Mouse (Mus musculus) embryo, embryonic 10.5 days (tissue): ENCODE results near the gene Prss36.
A peak's percentile ranks its signal among the peaks of the same experiment; 100 is the strongest.
"Not testable (repeated sequence)": the region's sequence is repeated elsewhere in the genome, so short reads cannot be mapped to it uniquely, and the experiment has no call there.

Experiments used
- DNase-seq: peaks from one replicate; pipeline ENCODE4 v3.0.0-alpha.2; 2015; ENCODE audit warnings: low spot score

Prss36 gene

DNA sequence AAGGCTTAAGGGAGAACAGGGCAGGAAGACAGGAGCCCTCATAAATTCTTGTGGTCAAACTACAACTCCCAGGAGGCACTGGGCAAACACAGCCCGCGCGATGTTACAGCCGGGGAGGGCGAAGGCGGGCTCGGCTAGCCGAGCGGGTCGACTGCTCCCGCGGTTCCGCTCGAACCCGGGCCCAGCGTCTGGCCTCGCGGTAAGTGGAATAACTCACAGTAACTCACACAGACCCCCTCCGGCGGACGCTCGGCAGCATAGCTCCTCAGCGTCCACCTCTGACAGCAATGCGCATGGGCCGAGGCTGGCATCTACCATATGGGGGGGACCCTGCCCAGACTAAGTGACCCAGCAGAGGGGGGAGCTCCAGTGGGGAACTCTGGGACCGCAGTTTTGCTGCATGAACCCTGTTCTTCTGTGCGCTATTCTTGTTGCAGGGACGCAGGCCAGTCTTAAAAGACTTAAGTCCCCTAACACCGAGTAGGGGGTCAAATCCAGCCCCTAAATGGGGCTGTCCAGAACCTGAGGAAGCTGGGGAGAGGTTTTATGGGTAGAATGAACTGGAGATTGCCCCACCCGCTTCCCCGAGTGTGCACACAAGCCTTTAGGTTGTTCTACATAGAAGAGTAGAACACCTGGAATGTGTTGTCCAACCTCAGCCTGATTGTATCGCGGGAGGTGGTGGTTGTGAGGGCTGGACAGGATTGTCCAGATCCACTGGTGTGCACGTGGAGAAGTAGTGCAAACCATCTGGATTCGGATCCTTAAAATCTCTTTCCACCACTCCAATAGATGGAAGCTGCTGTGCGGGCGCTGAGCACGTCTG, 42.3 kb downstream of the Prss36 start, which contains the start of gene Bckdk:
Gene Bckdk (plus strand): TSS at position 112 of the 826 bp plus-strand sequence.
- DNase-seq, result peak; percentile 88

DNA sequence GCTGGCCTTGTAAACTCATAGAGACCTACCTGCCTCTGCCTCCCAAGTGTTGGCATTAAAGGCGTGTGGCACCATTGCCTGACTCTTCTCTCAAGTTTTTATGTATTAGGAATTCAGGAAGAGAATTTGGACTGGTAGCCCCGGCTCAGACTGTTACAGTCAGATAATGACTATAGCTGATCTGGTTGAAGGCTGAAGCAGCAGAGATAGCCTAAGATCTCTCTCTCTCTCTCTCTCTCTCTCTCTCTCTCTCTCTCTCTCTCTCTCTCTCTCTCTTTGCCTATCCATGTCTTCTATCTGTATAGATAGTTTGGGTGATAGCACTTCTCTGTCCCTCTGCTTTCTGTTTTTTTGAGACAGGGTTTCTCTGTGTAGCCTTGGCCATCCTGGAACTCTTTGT, 44.8 kb downstream of the Prss36 start:
- no peak for DNase-seq

DNA sequence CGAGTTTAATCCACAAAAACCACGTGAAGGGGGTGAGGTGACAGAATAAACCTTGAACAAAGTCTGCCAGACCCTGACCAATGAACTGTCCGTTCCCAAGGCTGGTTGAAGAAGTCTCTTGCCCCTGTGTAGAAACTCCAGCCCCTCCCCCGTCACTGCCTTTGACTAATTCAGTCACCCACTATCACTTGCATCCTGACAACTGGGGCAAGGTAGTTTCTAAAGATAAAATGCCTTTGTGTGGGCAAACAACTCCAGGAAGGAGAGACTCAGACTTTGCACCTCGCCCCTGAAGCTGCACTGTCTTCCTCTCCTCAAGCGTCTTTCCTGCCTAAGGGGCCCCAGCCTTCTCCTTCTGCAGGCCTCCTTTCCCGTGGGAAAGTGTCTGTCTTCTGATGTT, 46.5 kb downstream of the Prss36 start:
- no peak for DNase-seq

DNA sequence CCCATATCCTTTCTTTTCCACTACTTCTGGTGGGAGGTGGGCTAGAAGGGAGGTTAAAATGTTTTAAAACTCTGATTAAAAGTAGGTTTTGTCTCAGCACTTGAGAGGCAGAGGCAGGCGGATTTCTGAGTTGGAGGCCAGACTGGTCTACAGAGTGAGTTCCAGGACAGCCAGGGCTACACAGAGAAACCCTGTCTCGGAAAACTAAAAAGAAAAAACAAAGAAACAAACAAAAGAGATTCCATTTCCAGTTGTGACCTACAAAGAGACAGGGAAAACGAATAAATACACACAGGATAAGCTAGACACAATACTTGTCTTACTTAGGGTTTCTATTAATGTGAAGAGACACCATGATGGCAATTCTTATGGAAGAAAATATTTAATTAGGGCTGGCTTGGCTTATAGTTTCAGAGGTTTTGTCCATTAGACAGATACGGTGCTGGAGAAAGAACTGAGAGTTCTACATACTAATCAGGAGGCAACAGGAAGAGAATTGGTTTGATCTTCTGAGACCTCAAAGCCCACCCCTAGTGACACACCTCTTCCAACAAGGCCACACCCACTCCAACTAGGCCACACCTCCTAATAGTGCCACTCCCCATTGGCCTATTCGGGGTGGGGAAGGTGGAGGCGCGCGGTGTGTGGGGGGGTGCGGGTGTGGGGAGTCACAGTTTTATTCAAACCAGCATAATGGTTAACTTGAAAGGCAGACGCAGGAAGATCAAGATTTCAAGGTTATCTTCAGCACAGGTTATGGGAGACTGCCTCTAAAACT, 48.2 kb downstream of the Prss36 start:
- DNase-seq, result no peak

DNA sequence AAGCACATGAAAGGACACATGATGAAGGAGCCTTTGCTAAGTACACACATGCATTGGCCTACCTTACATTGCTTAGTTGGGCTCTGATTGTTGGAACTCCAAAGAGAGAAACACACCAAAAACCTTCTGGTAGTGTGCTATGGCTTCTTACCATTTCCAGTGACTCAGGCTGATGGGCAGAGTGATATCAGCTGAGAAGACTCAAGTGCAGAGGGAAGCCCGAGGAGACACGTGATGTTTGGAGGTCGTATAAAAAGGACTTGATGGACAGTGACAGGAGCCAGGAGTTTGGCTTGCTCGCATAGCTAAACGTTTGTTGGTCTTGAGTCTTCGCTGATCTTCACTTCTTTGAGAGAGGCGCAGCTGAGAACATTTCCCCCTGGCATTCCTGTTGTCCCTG, 49.0 kb downstream of the Prss36 start:
- no peak for DNase-seq

DNA sequence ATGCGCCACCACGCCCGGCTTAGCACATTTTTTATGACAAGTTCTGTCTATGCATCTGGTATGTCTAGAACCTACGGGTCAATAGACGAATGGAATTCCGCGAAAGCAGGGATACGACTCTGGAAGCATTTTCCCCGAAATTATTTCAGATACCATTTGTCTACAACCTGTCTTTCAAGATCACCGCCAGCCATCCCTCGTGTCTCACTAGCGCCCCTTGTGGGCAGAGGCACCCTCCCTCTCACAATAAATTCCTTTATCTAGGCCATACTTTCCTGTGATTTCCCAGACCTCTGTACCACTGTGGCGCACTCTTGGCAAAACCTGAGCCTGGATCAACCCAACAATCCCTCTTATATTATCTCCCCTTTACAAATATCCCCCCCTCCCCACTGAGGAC, 50.1 kb downstream of the Prss36 start:
- peak; percentile 67 for DNase-seq

DNA sequence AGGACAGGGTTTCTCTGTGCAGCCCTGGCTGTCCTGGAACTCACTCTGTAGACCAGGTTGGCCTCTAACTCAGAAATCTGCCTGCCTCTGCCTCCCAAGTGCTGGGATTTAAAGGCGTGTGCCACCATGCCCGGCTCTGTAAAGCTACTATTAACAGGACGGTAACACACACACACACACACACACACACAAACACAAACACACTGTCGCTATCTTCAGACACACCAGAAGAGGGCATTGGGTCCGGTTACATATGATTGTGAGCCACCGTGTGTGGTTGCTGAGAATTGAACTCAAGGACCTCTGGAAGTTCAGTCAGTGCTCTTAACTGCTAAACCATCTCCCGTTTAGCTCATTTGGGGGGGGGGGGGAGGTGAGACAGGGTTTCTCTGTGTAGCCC, 50.6 kb downstream of the Prss36 start:
- not testable (repeated sequence) for DNase-seq

DNA sequence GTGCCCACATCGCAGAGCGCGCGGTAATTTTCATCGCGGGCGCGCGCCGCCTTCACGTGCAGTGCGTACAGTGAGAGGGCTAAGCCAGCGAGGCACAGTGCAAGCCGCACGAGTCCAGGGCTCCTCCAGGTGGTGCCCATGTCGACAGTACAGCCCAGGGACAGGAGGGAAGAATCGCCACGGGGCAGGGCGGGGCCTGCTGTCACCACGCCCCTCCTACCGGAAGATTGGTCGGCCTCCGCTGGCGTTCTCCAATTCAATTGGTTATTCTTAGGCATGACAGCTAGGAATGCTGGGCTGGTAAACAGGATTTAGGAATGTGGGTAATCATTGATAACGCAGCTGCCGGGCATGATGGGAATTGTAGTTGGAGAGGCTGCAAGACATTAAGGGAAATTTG, 51.1 kb downstream of the Prss36 start, which contains the start of the genes Gm21974 and Vkorc1:
Gene Gm21974 (minus strand): TSS at position 13 of the 400 bp plus-strand sequence.
Gene Vkorc1 (minus strand): TSS at position 176 of the 400 bp plus-strand sequence.
- peak; percentile 96 for DNase-seq

DNA sequence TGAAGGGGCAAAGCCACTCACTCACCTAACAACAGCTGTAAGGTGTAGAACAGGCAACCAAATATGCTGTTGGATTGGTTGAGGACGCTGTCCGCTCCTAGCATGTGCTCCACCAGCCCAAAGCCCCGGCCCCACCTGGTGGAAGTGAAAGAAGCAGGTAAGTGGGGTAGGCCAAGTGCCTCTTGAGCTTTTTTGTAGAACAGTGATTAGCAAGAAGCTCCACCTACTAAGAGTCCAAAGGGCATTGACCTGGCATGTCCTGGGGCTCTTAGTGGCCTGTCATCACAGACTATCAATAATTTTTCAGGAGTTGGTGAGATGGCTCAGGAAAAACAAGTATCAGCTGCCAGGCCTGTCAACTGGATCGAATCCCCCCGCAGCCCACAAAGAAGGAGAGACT, 52.0 kb downstream of the Prss36 start:
- no peak for DNase-seq

DNA sequence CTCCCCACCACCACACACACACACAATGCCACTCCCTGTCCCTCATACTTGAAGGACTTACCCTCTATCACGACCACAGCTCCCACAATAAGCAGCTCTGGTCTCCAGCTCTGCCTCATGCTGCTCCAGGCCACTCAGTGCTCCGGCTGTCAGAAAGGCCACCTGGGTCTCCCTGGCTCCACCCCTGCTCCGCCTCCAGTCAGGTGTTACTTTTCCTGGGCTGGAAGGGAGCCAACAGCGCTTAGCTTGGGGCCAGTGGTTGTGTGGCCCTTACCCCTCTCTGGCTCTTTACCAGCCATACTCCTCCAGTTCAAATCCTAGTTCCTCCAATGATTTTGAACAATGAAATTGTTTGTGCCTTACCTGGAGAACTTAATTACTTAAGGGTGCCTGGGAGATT, 55.7 kb downstream of the Prss36 start, which contains the start of gene Prss53:
Gene Prss53 (minus strand): TSS at position 173 of the 400 bp plus-strand sequence.
- DNase-seq, result no peak

DNA sequence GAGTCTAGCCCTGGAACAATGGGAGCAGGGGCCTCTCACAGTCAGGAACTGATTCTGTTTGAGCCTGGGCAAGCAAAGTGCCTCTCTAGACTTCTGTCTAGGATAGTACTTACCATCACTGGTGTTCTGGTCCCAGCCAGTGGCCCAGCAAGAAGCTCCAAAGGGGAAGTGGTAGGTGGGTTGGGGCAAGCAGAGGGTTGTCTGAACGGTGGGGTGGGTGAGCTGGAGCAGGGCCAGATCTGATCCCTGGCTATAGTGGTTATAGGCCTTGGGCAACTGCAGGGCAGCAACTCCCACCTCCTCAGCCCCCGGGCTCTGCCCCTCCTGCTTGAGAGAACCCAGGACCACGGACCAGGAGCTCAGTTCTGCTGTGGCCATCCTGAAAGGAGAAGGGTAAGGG, 57.7 kb downstream of the Prss36 start:
- no peak for DNase-seq

DNA sequence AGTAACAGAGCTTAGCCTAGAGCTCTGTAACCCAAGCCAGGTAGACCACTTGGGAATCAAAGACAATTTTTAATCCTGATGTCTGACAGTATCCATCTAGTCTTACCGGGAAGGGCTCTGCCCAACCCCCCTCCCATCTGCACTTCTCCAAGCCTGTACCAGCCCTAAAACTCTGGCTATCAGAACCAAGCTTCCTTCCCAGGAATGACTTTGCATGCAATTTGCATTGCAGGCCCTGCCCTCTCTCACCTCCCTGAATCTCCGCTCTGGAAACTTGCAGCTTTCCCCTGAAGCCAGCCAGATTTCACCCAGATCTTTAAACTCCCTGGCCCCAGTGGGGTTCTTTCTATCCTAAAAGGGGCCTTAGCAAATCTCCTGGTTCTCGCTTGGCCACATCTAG, 58.7 kb downstream of the Prss36 start:
- no peak for DNase-seq

DNA sequence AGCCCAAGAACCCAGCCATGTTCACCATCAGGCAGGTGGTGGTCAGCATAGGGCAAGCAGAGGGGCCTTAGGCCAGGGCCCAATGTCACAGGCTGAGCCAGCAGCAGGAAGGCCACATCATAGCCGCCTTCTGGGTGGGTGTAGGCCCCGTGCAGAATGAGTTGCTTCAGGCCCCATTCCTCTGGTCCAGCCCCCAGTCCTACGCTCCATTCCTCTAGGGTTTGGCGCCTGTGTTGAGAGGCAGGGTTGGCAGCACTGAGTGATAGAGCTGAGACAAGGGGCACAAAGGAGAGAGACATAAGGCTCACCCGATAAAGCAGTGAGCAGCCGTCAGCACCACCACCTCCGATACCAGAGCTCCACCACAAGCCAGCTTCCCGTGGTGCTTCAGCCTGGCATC, 59.3 kb downstream of the Prss36 start:
- DNase-seq, result no peak

DNA sequence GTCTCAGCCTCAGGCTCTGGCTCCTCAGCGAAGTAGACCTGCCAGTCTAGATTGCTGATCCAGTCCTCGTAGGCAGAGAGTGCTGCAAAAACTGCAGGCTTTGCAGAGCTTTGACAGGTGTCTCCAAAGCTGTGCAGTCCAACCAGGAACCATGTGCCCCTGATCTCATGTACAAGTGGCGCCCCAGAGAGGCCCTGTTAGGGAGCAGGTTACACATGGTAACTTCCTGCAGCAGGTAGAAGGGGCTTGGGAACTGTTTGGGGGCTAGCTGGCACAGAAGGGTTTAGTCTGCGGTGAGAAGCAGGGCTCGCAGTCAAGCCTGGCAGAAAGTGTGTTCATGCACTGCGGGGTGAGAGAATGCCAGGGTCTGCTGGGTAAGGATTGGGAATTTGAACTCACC, 60.0 kb downstream of the Prss36 start:
- no peak for DNase-seq

DNA sequence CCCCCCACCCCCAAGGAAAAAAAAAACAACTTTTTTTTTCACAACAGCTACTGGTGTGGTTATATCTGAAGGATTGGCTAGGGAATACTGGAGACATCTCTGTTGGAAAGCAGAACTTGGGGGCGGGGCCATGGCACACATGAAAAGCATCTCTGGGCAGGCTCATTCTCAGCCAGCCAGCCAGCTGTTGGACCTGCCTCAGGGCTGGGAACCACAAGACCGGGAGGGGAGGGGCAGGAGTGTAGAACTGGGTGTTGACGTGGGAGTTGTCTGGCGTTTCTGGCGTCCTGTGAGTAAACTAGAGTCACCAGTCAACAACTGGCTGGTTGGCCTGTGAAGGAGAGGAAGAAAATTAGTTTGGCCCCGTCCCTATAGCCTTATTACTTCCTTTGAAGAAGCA, 60.6 kb downstream of the Prss36 start:
- DNase-seq, result no peak
